Mouse (Mus musculus) kidney, adult 2 months (tissue): Measurements from ENCODE around the gene Nectin1.

ENCODE experiments used
- CTCF ChIP-seq: fragments of 200-500 bp; conservative IDR thresholded peaks from 2 replicates; pipeline ENCODE4 v1.5.1; 2011; ENCODE audit warnings: low read depth, mild to moderate bottlenecking, control low read depth, low read length, moderate library complexity, mixed read lengths; ENCODE audit not compliant: insufficient read depth, insufficient read length
- POLR2A ChIP-seq: fragments of 200-500 bp; IDR thresholded peaks from one replicate; pipeline ENCODE4 v1.6.1; 2011; ENCODE audit warnings: low read depth, low read length, control low read depth

- TF ChIP-seq CTCF (no peak), POLR2A (no peak)
Measured at GRCm38 (mm10) chr9:43807565-43807964, 63.8 kb downstream of the Nectin1 start.
